Comparison of ENCODE assay signal across 9 mouse cellular contexts in the genomic region with DNA sequence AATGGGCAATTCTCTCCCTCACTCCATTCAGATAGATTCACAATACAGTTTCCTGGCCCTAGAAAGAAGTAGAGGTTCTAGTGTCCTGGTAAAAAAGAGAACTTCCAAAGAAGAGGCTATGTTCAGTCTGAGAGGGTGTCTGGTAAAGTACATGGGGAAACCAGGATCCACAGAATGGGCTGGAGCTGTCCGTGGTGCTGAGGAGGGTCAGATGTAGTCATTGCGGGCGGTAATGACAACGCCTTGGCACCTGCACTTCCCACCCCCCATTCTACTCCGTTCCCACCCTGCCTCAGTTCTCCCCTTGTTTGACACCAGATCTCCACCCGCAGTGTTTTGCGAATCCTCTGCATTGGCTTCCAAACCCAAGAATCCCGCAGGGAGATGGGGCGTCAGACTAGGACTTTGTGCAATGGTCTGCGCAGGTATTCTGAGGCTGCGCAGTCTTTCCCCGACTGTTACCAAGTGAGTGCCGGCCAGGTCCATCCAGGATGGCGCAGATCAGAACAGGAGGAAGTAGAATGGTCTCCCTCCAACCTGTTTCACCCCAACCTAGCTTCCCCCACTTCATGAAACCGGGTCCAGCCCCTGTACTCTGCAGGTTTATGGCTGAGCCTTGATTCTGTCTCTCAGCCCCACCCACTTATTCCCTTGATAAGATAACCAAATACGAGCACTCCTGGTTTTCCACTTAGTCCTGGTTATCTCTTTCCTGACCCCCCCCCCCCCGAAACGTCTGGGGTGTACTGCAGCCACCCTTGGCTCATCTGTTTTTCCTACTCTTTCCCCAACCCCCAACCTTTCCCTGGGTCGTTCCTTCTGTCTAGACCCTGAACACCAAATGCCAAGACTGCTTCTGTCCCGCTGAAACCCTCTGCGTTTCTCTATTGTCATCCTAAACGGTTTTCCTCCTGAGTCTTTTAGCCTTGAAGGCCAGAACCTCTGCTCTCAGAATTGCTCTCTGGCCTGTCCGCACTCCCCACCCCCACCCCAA. TPM values are rescaled to one million over a fixed set of nuclear protein-coding genes. Genes with fewer than 3 reads are reported as not detected.
A peak's percentile ranks its signal among the peaks of the same experiment; 100 is the strongest.
DNase-seq lines count a peak whose midpoint lies in the region; ATAC-seq and TF ChIP-seq lines count a peak whose summit lies in the region.
"Had no signal": no experiment of that assay in that cellular context is flagged by ENCODE, and none has a peak within 500 bp of the region (broad histone marks: within the 10 kb centered on the region; RNA-seq: fewer than 3 reads in every experiment).

No protein-coding gene starts in this region.

- H3K9me3 ChIP-seq in forebrain, embryonic 15.5 days: no peaks in the 10 kb centered on the region
- H3K9me3 ChIP-seq in lung, postnatal 0 days (ENCODE audit: low read length): no peaks in the 10 kb centered on the region
- H3K9me3 ChIP-seq: heart, embryonic 15.5 days had no signal

- DNase-seq in cerebellum, adult 11-12 months: peak; percentile 49
- peak; percentile 57 for DNase-seq in urinary bladder, postnatal 14 days (ENCODE audit: low spot score)
- DNase-seq in urinary bladder, adult 2 months (ENCODE audit: low spot score): no peak
- DNase-seq in lung, postnatal 0 days (ENCODE audit: low spot score): peak; percentile 64
- DNase-seq in splenic B cell, adult 2 months (ENCODE audit: low read depth, low spot score): peak; percentile 33
- DNase-seq in MN1 (ENCODE audit: low spot score): no peak

- no peak for ATAC-seq in cerebellum, adult (ENCODE audit: insufficient number of reproducible peaks, low FRiP score, low TSS enrichment)
- 0 out of 2 replicates have a peak, but pooled peaks have one; percentile 64 for ATAC-seq in forebrain, embryonic 15.5 days (replicated peaks)
- ATAC-seq in lung, postnatal 0 days: no peak

- TF ChIP-seq CTCF in lung, postnatal 0 days (IDR thresholded peaks at IDR 0.05): no peak

- H3K9ac ChIP-seq in forebrain, embryonic 15.5 days (replicated peaks): peak overlapping the region; percentile 30
- H3K9ac ChIP-seq in lung, postnatal 0 days (replicated peaks; ENCODE audit: low read depth): no peak overlapping the region
- H3K9ac ChIP-seq: heart, embryonic 15.5 days had no signal

- H3K4me2 ChIP-seq in forebrain, embryonic 15.5 days (replicated peaks): peak overlapping the region; percentile 39
- H3K4me2 ChIP-seq in lung, postnatal 0 days (replicated peaks; ENCODE audit: low read depth, low read length): no peak overlapping the region
- H3K4me2 ChIP-seq: heart, embryonic 15.5 days had no signal

- no peak overlapping the region for H3K27ac ChIP-seq in forebrain, embryonic 15.5 days (replicated peaks)
- no peak overlapping the region for H3K27ac ChIP-seq in lung, postnatal 0 days (ENCODE audit: low read length)
- H3K27ac ChIP-seq: heart, embryonic 15.5 days had no signal

- peaks cover 32% of the 10 kb centered on the region; the same call in 1 of the 2 replicates for H3K27me3 ChIP-seq in forebrain, embryonic 15.5 days
- H3K27me3 ChIP-seq in lung, postnatal 0 days (replicated peaks; ENCODE audit: insufficient read depth, low read length): no peaks in the 10 kb centered on the region
- no peaks in the 10 kb centered on the region for H3K27me3 ChIP-seq in splenic B cell, adult 2 months (ENCODE audit: control insufficient read depth, insufficient read depth, low read length, poor library complexity, severe bottlenecking)

- WGBS in forebrain, embryonic 15.5 days: 2% methylated on average over 23 of the region's 23 CpGs
- WGBS in lung, postnatal 0 days: 4% methylated on average over 23 of the region's 23 CpGs

- H3K4me3 ChIP-seq in forebrain, embryonic 15.5 days: peak overlapping the region; percentile 34
- H3K4me3 ChIP-seq in lung, postnatal 0 days (ENCODE audit: low read depth, low read length): no peak overlapping the region
- H3K4me3 ChIP-seq: heart, embryonic 15.5 days had no signal

- H3K4me1 ChIP-seq in forebrain, embryonic 15.5 days: peaks cover 7% of the 10 kb centered on the region; the same call in 1 of the 2 replicates
- H3K4me1 ChIP-seq in lung, postnatal 0 days (ENCODE audit: insufficient read depth, low read depth, low read length): no peaks in the 10 kb centered on the region
- H3K4me1 ChIP-seq: heart, embryonic 15.5 days had no signal

- no peaks in the 10 kb centered on the region for H3K36me3 ChIP-seq in forebrain, embryonic 15.5 days
- no peaks in the 10 kb centered on the region for H3K36me3 ChIP-seq in lung, postnatal 0 days (ENCODE audit: insufficient read depth, low read length)
- H3K36me3 ChIP-seq in splenic B cell, adult 2 months (ENCODE audit: control insufficient read depth, insufficient read depth, low read length, poor library complexity, severe bottlenecking): no peaks in the 10 kb centered on the region
- H3K36me3 ChIP-seq: heart, embryonic 15.5 days had no signal

- no peak for TF ChIP-seq EP300 in lung, postnatal 0 days (IDR thresholded peaks at IDR 0.05)

RNA-seq across cellular contexts. Expression of a gene that starts 0.7 kb away (rescaled TPM):
- 0.31 and 0.52 TPM in 2 replicates for polyA plus RNA-seq in urinary bladder, adult 2 months (2012; rRNA removed)
- 38.6 and 51.0 TPM in 2 replicates for polyA plus RNA-seq in forebrain, embryonic 15.5 days (2015; fragmentation: Nextera tagmentation; extraction: Ambion mirVana)
- 1.5 and 1.8 TPM in 2 replicates for polyA plus RNA-seq in lung, postnatal 0 days (2015; fragmentation: Nextera tagmentation; extraction: Ambion mirVana)

RNA-seq across cellular contexts. Expression of a gene that starts 13.2 kb away (rescaled TPM):
- polyA plus RNA-seq in urinary bladder, adult 2 months (2012; rRNA removed): 0.40 and 0.65 TPM in 2 replicates
- 6.9 and 8.7 TPM in 2 replicates for polyA plus RNA-seq in forebrain, embryonic 15.5 days (2015; fragmentation: Nextera tagmentation; extraction: Ambion mirVana)
- polyA plus RNA-seq in lung, postnatal 0 days (2015; fragmentation: Nextera tagmentation; extraction: Ambion mirVana): 0.90 and 0.92 TPM in 2 replicates

RNA-seq across cellular contexts. Expression of a gene that starts 40.3 kb away (rescaled TPM):
- polyA plus RNA-seq in urinary bladder, adult 2 months (2012; rRNA removed): 106 and 124 TPM in 2 replicates
- polyA plus RNA-seq in forebrain, embryonic 15.5 days (2015; fragmentation: Nextera tagmentation; extraction: Ambion mirVana): 162 and 163 TPM in 2 replicates
- 109 TPM in 2 replicates for polyA plus RNA-seq in lung, postnatal 0 days (2015; fragmentation: Nextera tagmentation; extraction: Ambion mirVana)

RNA-seq across cellular contexts. Expression of a gene that starts 41.3 kb away (rescaled TPM):
- polyA plus RNA-seq in urinary bladder, adult 2 months (2012; rRNA removed): 34.6 and 37.8 TPM in 2 replicates
- polyA plus RNA-seq in forebrain, embryonic 15.5 days (2015; fragmentation: Nextera tagmentation; extraction: Ambion mirVana): 53.0 and 54.0 TPM in 2 replicates
- polyA plus RNA-seq in lung, postnatal 0 days (2015; fragmentation: Nextera tagmentation; extraction: Ambion mirVana): 40.1 and 45.6 TPM in 2 replicates

RNA-seq across cellular contexts. Expression of a gene that starts 45.6 kb away (rescaled TPM):
- not detected in 2 replicates for polyA plus RNA-seq in urinary bladder, adult 2 months (2012; rRNA removed)
- polyA plus RNA-seq in forebrain, embryonic 15.5 days (2015; fragmentation: Nextera tagmentation; extraction: Ambion mirVana): not detected in 2 replicates
- polyA plus RNA-seq in lung, postnatal 0 days (2015; fragmentation: Nextera tagmentation; extraction: Ambion mirVana): not detected in 2 replicates
- polyA plus RNA-seq: heart, embryonic 15.5 days had no signal

Comparison
In these comparisons a context has a peak if more than half of its experiments do, and no peak if none do; other contexts are left out.
1. DNase-seq: peak in cerebellum, adult 11-12 months (single experiment), urinary bladder, postnatal 14 days (single experiment), lung, postnatal 0 days (single experiment) and splenic B cell, adult 2 months (single experiment); none in urinary bladder, adult 2 months (single experiment) and MN1 (single experiment).
2. RNA of a gene that starts 0.7 kb away (polyA plus RNA-seq): 38.6 to 51.0 TPM in forebrain, embryonic 15.5 days; 1.5 to 1.8 TPM in lung, postnatal 0 days and 0.31 to 0.52 TPM in urinary bladder, adult 2 months; every median in the first group is over 10 times any median in the second.